Mouse (Mus musculus) liver, embryonic 14.5 days (tissue): Measurements from ENCODE around the gene Rbbp6.

Experiments
- CTCF ChIP-seq: IDR thresholded peaks from 2 replicates; pipeline ENCODE4 v1.5.1; 2016; ENCODE audit warnings: antibody characterized with exemption, low read depth, control low read depth
- EP300 ChIP-seq: IDR thresholded peaks from 2 replicates; pipeline ENCODE4 v1.6.1; 2016; ENCODE audit warnings: antibody characterized with exemption, low read depth

DNA sequence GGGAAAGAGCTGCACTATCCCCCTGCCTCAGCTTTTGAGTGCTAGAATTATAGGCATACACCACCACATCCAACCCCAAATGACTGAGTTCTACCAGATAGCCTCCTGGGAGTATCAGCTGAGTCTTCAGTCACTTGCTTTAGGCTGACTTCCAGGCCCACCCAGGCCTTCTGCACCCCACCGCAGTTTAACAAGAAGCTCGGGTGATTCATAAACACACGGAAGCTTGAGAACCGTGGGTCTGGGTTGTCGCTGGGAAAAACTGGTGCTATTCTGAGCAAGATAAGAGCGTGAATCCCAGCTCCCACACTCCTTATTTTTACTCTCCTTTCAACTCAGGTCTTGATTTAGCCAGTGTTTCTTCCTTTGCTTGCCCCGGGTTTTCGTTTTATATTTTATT lies 69.8 kb downstream of the Rbbp6 start:
- TF ChIP-seq CTCF = no peak
- no peak for TF ChIP-seq EP300
